Mouse (Mus musculus) spleen, adult 2 months (tissue): ENCODE measurements around the gene Otulinl. TPM values are rescaled to one million over a fixed set of nuclear protein-coding genes. Genes with fewer than 3 reads are reported as not detected.
A peak's percentile ranks its signal among the peaks of the same experiment; 100 is the strongest.

Experiments used
- DNase-seq, 2 experiments: peaks; one replicate each; pipeline versions ENCODE4 v3.0.0 to v3.0.0-alpha.2; 2012 to 2021; ENCODE audit warnings: low spot score in 2 of 2, low read depth in 1 of 2
- H3K27ac ChIP-seq: fragments of 200-500 bp; 2 replicates; pipeline ENCODE4 v1.5.1; 2012; ENCODE audit warnings: low read length, inconsistent platforms; ENCODE audit not compliant: insufficient read depth
- H3K27me3 ChIP-seq: fragments of 200-500 bp; 2 replicates; pipeline ENCODE4 v1.6.1; 2012; ENCODE audit warnings: mild to moderate bottlenecking, moderate library complexity, low read length, inconsistent platforms; ENCODE audit not compliant: control insufficient read depth, insufficient read depth
- H3K36me3 ChIP-seq: fragments of 200-500 bp; 2 replicates; pipeline ENCODE4 v1.6.1; 2012; ENCODE audit warnings: mild to moderate bottlenecking, low read length, inconsistent platforms; ENCODE audit not compliant: control insufficient read depth, insufficient read depth
- H3K4me1 ChIP-seq: fragments of 200-500 bp; 2 replicates; pipeline ENCODE4 v1.6.1; 2011; ENCODE audit warnings: inconsistent platforms; ENCODE audit not compliant: control insufficient read depth, insufficient read depth, insufficient read length
- H3K4me3 ChIP-seq: fragments of 200-500 bp; 2 replicates; pipeline ENCODE4 v1.5.1; 2011; ENCODE audit warnings: mild to moderate bottlenecking, inconsistent platforms; ENCODE audit not compliant: insufficient read depth, insufficient read length; ENCODE audit errors: extremely low read depth
- CTCF ChIP-seq: fragments of 200-500 bp; IDR thresholded peaks from 2 replicates; pipeline ENCODE4 v1.5.1; 2011; ENCODE audit warnings: mild to moderate bottlenecking, inconsistent platforms; ENCODE audit not compliant: insufficient read depth, insufficient read length, insufficient replicate concordance; ENCODE audit errors: extremely low read depth
- POLR2A ChIP-seq: fragments of 200-500 bp; IDR thresholded peaks from 2 replicates; pipeline ENCODE4 v1.6.1; 2011; ENCODE audit warnings: low read depth, low read length, inconsistent platforms
- WGBS: fragments of 180-500 bp; shearing (Covaris S2); methylation state at CpG from one replicate; pipeline ENCODE4 v1.1.7; 2018; 5-methylcytosine and 5-hydroxymethylcytosine counted together
- polyA plus RNA-seq: library from polyadenylated mRNA; depleted of rRNA; stranded (reverse); fragments of >200 nt; gene quantifications from 2 replicates; pipeline ENCODE4 v1.2.3, GENCODE M21; 2012

Gene Otulinl
- polyA plus RNA-seq, 1 experiment, result 16.0 TPM

GRCm38 (mm10) chr15:27715331-27715730 is 34.0 kb upstream of the Otulinl start:
- Histone ChIP-seq H3K4me3 (no peak overlapping the region), H3K27me3 (no peaks in the 10 kb centered on the region), H3K4me1 (no peaks in the 10 kb centered on the region), H3K27ac (no peak overlapping the region), H3K36me3 (no peaks in the 10 kb centered on the region)
- no peak for TF ChIP-seq POLR2A
- peak; percentile 48; the same call in 1 of the 2 replicates for TF ChIP-seq CTCF
- WGBS, result 22% methylated on average over 3 of the region's 3 CpGs
- DNase-seq, result peak; percentile 35 to 59

GRCm38 (mm10) chr15:27710698-27711097 is 29.3 kb upstream of the Otulinl start:
- Histone ChIP-seq H3K27ac (no peak overlapping the region), H3K4me1 (peaks cover 7% of the 10 kb centered on the region; the same call in 1 of the 2 replicates), H3K36me3 (no peaks in the 10 kb centered on the region), H3K4me3 (no peak overlapping the region), H3K27me3 (no peaks in the 10 kb centered on the region)
- 90% methylated on average over 9 of the region's 9 CpGs for WGBS
- TF ChIP-seq POLR2A (no peak), CTCF (no peak)
- no peak for DNase-seq

- 30% methylated on average over 7 of the region's 7 CpGs for WGBS
- no peak for DNase-seq
- peak overlapping the region; percentile 28; the same call in 1 of the 2 replicates for H3K27ac ChIP-seq
Measured at GRCm38 (mm10) chr15:27708968-27709612, 27.7 kb upstream of the Otulinl start.

GRCm38 (mm10) chr15:27708499-27708898 is 27.1 kb upstream of the Otulinl start:
- Histone ChIP-seq H3K27me3 (no peaks in the 10 kb centered on the region), H3K4me1 (peaks cover 7% of the 10 kb centered on the region; the same call in 1 of the 2 replicates), H3K27ac (no peak overlapping the region), H3K4me3 (no peak overlapping the region), H3K36me3 (no peaks in the 10 kb centered on the region)
- WGBS, result 18% methylated on average over 3 of the region's 3 CpGs
- DNase-seq, result no peak
- no peak for TF ChIP-seq CTCF
- no peak for TF ChIP-seq POLR2A

More at GRCm38 (mm10) chr15:27708968-27709612, 27.7 kb upstream of the Otulinl start:
- Histone ChIP-seq H3K4me3 (no peak overlapping the region), H3K36me3 (no peaks in the 10 kb centered on the region), H3K4me1 (peaks cover 7% of the 10 kb centered on the region; the same call in 1 of the 2 replicates), H3K27me3 (no peaks in the 10 kb centered on the region)
- no peak for TF ChIP-seq CTCF
- no peak for TF ChIP-seq POLR2A

GRCm38 (mm10) chr15:27702972-27703313 is 21.6 kb upstream of the Otulinl start:
- H3K27ac ChIP-seq, result peak overlapping the region; percentile 66
- no peaks in the 10 kb centered on the region for H3K27me3 ChIP-seq
- H3K36me3 ChIP-seq, result no peaks in the 10 kb centered on the region
- H3K4me1 ChIP-seq, result peaks cover 21% of the 10 kb centered on the region; the same call in 1 of the 2 replicates
- no peak for TF ChIP-seq CTCF
- TF ChIP-seq POLR2A, result no peak
- WGBS, result 18% methylated on average over 1 of the region's 1 CpGs
- no peak for DNase-seq
- H3K4me3 ChIP-seq, result no peak overlapping the region

GRCm38 (mm10) chr15:27702031-27702971 is 20.9 kb upstream of the Otulinl start:
- 3% methylated on average over 11 of the region's 11 CpGs for WGBS

More at GRCm38 (mm10) chr15:27702031-27702971, 20.9 kb upstream of the Otulinl start:
- DNase-seq, result peak in 1 of 2 experiments; percentile 38
- TF ChIP-seq CTCF (no peak), POLR2A (no peak)
- Histone ChIP-seq H3K36me3 (no peaks in the 10 kb centered on the region), H3K4me3 (no peak overlapping the region), H3K4me1 (peaks cover 21% of the 10 kb centered on the region; the same call in 1 of the 2 replicates), H3K27me3 (no peaks in the 10 kb centered on the region), H3K27ac (peak overlapping the region; percentile 66)
